Mouse (Mus musculus) myocyte (in vitro differentiated cells): ENCODE measurements around the gene Drc1. TPM values are rescaled to one million over a fixed set of nuclear protein-coding genes. Genes with fewer than 3 reads are reported as not detected.

Experiments used
- H3K27me3 ChIP-seq: one replicate; pipeline ENCODE4 v1.6.1; 2011; ENCODE audit not compliant: control insufficient read depth, insufficient read depth, insufficient read length
- H3K36me3 ChIP-seq: one replicate; pipeline ENCODE4 v1.6.1; 2011; ENCODE audit not compliant: control insufficient read depth, insufficient read depth
- H3K4me2 ChIP-seq: one replicate; pipeline ENCODE4 v1.6.1; 2011; ENCODE audit warnings: low read depth, control low read depth
- H3K4me3 ChIP-seq: one replicate; pipeline ENCODE4 v1.5.1; 2011; ENCODE audit warnings: mild to moderate bottlenecking, control low read depth, moderate library complexity
- H3K79me2 ChIP-seq: one replicate; pipeline ENCODE4 v1.6.1; 2011; ENCODE audit not compliant: control insufficient read depth, insufficient read depth
- H3ac ChIP-seq: one replicate; pipeline ENCODE4 v1.6.1; 2011; ENCODE audit not compliant: control insufficient read depth, insufficient read length
- CEBPB ChIP-seq: IDR thresholded peaks from 2 replicates; pipeline ENCODE4 v1.6.1; 2011; ENCODE audit warnings: mild to moderate bottlenecking, moderate library complexity; ENCODE audit not compliant: poor library complexity, insufficient read depth, severe bottlenecking
- E2F4 ChIP-seq: IDR thresholded peaks from one replicate; pipeline ENCODE4 v1.6.1; 2011; ENCODE audit warnings: mild to moderate bottlenecking, control low read depth, moderate library complexity; ENCODE audit not compliant: insufficient read depth
- MAX ChIP-seq: IDR thresholded peaks from one replicate; pipeline ENCODE4 v1.6.1; 2011; ENCODE audit warnings: low read depth, mild to moderate bottlenecking, control low read depth
- MYOD1 ChIP-seq, 3 experiments: IDR thresholded peaks; one replicate each; pipeline ENCODE4 v1.6.1; 2011; ENCODE audit warnings: control low read depth in 2 of 3, low read depth in 2 of 3, mild to moderate bottlenecking in 2 of 3, moderate library complexity in 1 of 3; ENCODE audit not compliant: insufficient read length in 2 of 3, control insufficient read depth in 1 of 3
- MYOG ChIP-seq, 3 experiments: IDR thresholded peaks; one replicate each; pipeline ENCODE4 v1.6.1; 2011; ENCODE audit warnings: control low read depth in 2 of 3, low read depth in 2 of 3, mild to moderate bottlenecking in 2 of 3; ENCODE audit not compliant: insufficient read length in 2 of 3, control insufficient read depth in 1 of 3, insufficient read depth in 1 of 3
- POLR2A ChIP-seq: IDR thresholded peaks from one replicate; pipeline ENCODE4 v1.6.1; 2011; ENCODE audit warnings: low read depth, mild to moderate bottlenecking, control low read depth, moderate library complexity; ENCODE audit not compliant: insufficient read length
- POLR2AphosphoS2 ChIP-seq: IDR thresholded peaks from one replicate; pipeline ENCODE4 v1.6.1; 2011; ENCODE audit warnings: low read depth, control low read depth; ENCODE audit not compliant: insufficient read length
- REST ChIP-seq: IDR thresholded peaks from one replicate; pipeline ENCODE4 v1.6.1; 2011; ENCODE audit warnings: mild to moderate bottlenecking, control low read depth, moderate library complexity; ENCODE audit not compliant: insufficient read depth, insufficient read length
- SRF ChIP-seq: IDR thresholded peaks from one replicate; pipeline ENCODE4 v1.6.1; 2011; ENCODE audit warnings: low read depth; ENCODE audit not compliant: control insufficient read depth, insufficient read length
- TCF12 ChIP-seq: IDR thresholded peaks from one replicate; pipeline ENCODE4 v1.6.1; 2011; ENCODE audit warnings: mild to moderate bottlenecking, control low read depth; ENCODE audit not compliant: poor library complexity, insufficient read depth, severe bottlenecking
- TCF3 ChIP-seq: IDR thresholded peaks from one replicate; pipeline ENCODE4 v1.6.1; 2011; ENCODE audit warnings: low read depth, control low read depth; ENCODE audit not compliant: insufficient read length
- USF1 ChIP-seq: IDR thresholded peaks from one replicate; pipeline ENCODE4 v1.6.1; 2011; ENCODE audit warnings: low read depth, mild to moderate bottlenecking, control low read depth, moderate library complexity
- polyA plus RNA-seq: library from polyadenylated mRNA; unstranded; fragments of >200 nt; fragmentation: generic; extraction: Trizol; gene quantifications from one replicate; pipeline ENCODE4 v1.2.1, GENCODE M21; 2012; ENCODE audit warnings: missing spikeins

Gene Drc1
- polyA plus RNA-seq, 1 experiment = 0.01 TPM

DNA sequence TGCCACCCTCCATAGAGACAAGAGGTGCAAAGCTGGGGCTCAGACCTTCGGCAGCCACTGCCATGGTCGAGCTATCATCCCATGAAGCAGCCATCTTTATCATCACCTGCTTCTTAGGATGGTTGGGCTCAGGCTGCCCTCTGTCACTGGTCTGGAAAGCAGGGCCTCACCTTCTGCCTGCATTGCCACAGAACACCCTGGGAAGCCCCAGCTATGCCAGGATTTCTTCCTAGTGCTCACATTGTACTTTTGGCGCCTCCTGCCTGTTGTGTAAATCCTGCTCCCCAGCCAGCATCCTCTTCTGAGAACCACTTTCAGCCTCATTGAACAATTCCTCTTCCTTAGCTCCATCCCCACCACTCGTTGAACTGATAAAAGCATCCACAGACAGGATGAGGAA, 134.7 kb downstream of the Drc1 start:
- Histone ChIP-seq H3K36me3 (no peaks in the 10 kb centered on the region), H3K4me3 (no peak overlapping the region), H3K4me2 (no peak overlapping the region), H3K27me3 (peaks cover 83% of the 10 kb centered on the region), H3ac (no peak overlapping the region), H3K79me2 (no peaks in the 10 kb centered on the region)
- TF ChIP-seq E2F4 (no peak), MAX (no peak), TCF12 (no peak), TCF3 (no peak), POLR2AphosphoS2 (no peak), MYOG (IDR thresholded peaks at IDR 0.05; ENCODE audit: control insufficient read depth in 1 of 3, insufficient read depth in 1 of 3, insufficient read length in 2 of 3, low read depth in 2 of 3) (no peak), REST (no peak), MYOD1 (IDR thresholded peaks at IDR 0.05; ENCODE audit: control insufficient read depth in 1 of 3, insufficient read length in 2 of 3, low read depth in 2 of 3) (no peak), POLR2A (no peak), USF1 (no peak), SRF (no peak), CEBPB (no peak)

Other genes starting within 250 kb of the Drc1 start
- gene Tyms, start 207.8 kb upstream of the Drc1 start, polyA plus RNA-seq = 39.4 TPM
- gene Garem2, start 176.2 kb upstream of the Drc1 start, polyA plus RNA-seq = 0.12 TPM
- gene 3110082J24Rik, start 175.3 kb upstream of the Drc1 start, polyA plus RNA-seq = 0.08 TPM
- gene Hadha, start 126.2 kb upstream of the Drc1 start, polyA plus RNA-seq = 119 TPM
- 52.3 TPM for gene Hadhb, start 126.1 kb upstream of the Drc1 start, polyA plus RNA-seq
- gene Adgrf3, start 75.7 kb upstream of the Drc1 start, polyA plus RNA-seq = 0.22 TPM
- 11.1 TPM for gene Selenoi, start 48.8 kb upstream of the Drc1 start, polyA plus RNA-seq
- not detected for gene Otof, start 180.5 kb downstream of the Drc1 start, polyA plus RNA-seq
- not detected for gene 1700001C02Rik, start 184.7 kb downstream of the Drc1 start, polyA plus RNA-seq